Mouse (Mus musculus): ENCODE results near the gene Lrp5.

DNA sequence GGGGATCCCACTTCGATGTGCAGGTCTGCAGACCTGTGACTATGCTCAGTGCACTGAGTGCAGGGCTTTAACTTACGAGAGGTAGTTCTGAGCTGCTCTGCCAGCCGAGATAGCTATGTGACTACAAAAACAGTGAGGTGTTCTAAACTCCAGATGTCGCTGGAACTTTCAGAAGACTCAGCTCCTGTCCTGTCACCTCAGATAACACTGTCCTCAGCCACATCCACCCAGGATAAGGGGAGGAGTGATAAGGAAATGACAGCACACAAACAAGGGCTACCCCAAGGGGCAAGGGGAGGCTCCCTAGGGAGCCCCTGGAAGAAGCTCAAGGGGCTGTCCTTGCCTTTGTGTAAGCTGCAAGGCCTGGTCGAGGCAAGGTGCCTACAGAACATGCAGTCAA, 96.8 kb downstream of the Lrp5 start:
- no peak for TF ChIP-seq POLR2A (IDR thresholded peaks at IDR 0.05; ENCODE audit: extremely low read depth, insufficient read depth, low read length)
- TF ChIP-seq CTCF (IDR thresholded peaks at IDR 0.05; ENCODE audit: extremely low read depth, insufficient read depth, low read length) = no peak
